8 mouse cellular contexts compared by ENCODE assay signal in genomic region chr11:120343519-120344309, GRCm38 (mm10). TPM values are rescaled to one million over a fixed set of nuclear protein-coding genes. Genes with fewer than 3 reads are reported as not detected.
DNase-seq lines count a peak whose midpoint lies in the region; ATAC-seq and TF ChIP-seq lines count a peak whose summit lies in the region.

No protein-coding gene starts in this region.

- DNase-seq in hindbrain, embryonic 10.5 days (ENCODE audit: low spot score), result peak; percentile 46
- no peak for DNase-seq in hindbrain, postnatal 0 days (ENCODE audit: low spot score)
- peak; percentile 49 for DNase-seq in MEL (ENCODE audit: low read depth, low spot score)
- DNase-seq in forelimb bud, embryonic 11.5 days (ENCODE audit: low read depth, low spot score), result peak; percentile 40
- peak; percentile 15 for DNase-seq in liver, postnatal 0 days
- no peak for DNase-seq in T-cell, adult 2 months (ENCODE audit: low spot score)
- DNase-seq in cerebellum, adult 9-11 months, result no peak

- no peak for TF ChIP-seq RAD21 in MEL (IDR thresholded peaks at IDR 0.05; ENCODE audit: low read depth, low read length)

- no peak overlapping the region for H3K4me3 ChIP-seq in hindbrain, embryonic 10.5 days
- H3K4me3 ChIP-seq in hindbrain, postnatal 0 days (ENCODE audit: low read length), result no peak overlapping the region
- no peak overlapping the region for H3K4me3 ChIP-seq in MEL (ENCODE audit: control insufficient read depth in 1 of 2, insufficient read depth in 1 of 2, low read depth in 2 of 2, low read length in 2 of 2)
- H3K4me3 ChIP-seq in liver, postnatal 0 days (ENCODE audit: low read depth, low read length), result no peak overlapping the region

- no peak for TF ChIP-seq POLR2A in MEL (IDR thresholded peaks at IDR 0.05; ENCODE audit: control insufficient read depth in 1 of 2, insufficient read depth in 1 of 2, low read depth in 1 of 2, low read length in 2 of 2, poor library complexity in 1 of 2)

- TF ChIP-seq CTCF in hindbrain, postnatal 0 days (IDR thresholded peaks at IDR 0.05; ENCODE audit: low read depth), result no peak
- TF ChIP-seq CTCF in MEL (IDR thresholded peaks at IDR 0.05 in 2 of 3, conservative IDR thresholded peaks at IDR 0.05 in 1 of 3; ENCODE audit: control insufficient read depth in 1 of 3, insufficient read depth in 1 of 3, low read depth in 2 of 3, low read length in 3 of 3, poor library complexity in 1 of 3, severe bottlenecking in 1 of 3), result no peak
- no peak for TF ChIP-seq CTCF in liver, postnatal 0 days (IDR thresholded peaks at IDR 0.05; ENCODE audit: low read depth)

- WGBS in hindbrain, embryonic 10.5 days, result 79% methylated on average over 5 of the region's 5 CpGs
- 75% methylated on average over 5 of the region's 5 CpGs for WGBS in hindbrain, postnatal 0 days
- 63% methylated on average over 5 of the region's 5 CpGs for WGBS in liver, postnatal 0 days (ENCODE audit: insufficient replicate concordance)

- H3K4me2 ChIP-seq in hindbrain, postnatal 0 days (ENCODE audit: low read depth, low read length), result no peak overlapping the region; the same call in 1 of the 2 replicates
- H3K4me2 ChIP-seq in liver, postnatal 0 days (ENCODE audit: low read depth, low read length), result no peak overlapping the region

- H3K27me3 ChIP-seq in hindbrain, embryonic 10.5 days (ENCODE audit: insufficient read depth, poor library complexity, severe bottlenecking), result no peaks in the 10 kb centered on the region
- H3K27me3 ChIP-seq in hindbrain, postnatal 0 days (ENCODE audit: insufficient read depth, low read length), result no peaks in the 10 kb centered on the region
- no peaks in the 10 kb centered on the region for H3K27me3 ChIP-seq in MEL (ENCODE audit: control insufficient read depth in 1 of 2, insufficient read depth in 2 of 2, low read length in 2 of 2)
- no peaks in the 10 kb centered on the region for H3K27me3 ChIP-seq in liver, postnatal 0 days (ENCODE audit: insufficient read depth, low read length)

- 0 out of 2 replicates have a peak, but pooled peaks cover 3% of the 10 kb centered on the region for H3K9me3 ChIP-seq in hindbrain, embryonic 10.5 days
- H3K9me3 ChIP-seq in hindbrain, postnatal 0 days (ENCODE audit: low read length), result no peaks in the 10 kb centered on the region
- H3K9me3 ChIP-seq in MEL (replicated peaks; ENCODE audit: insufficient read depth, low read length), result no peaks in the 10 kb centered on the region
- no peaks in the 10 kb centered on the region for H3K9me3 ChIP-seq in liver, postnatal 0 days (ENCODE audit: low read length)

- no peak overlapping the region for H3K27ac ChIP-seq in hindbrain, embryonic 10.5 days
- H3K27ac ChIP-seq in hindbrain, postnatal 0 days, result no peak overlapping the region
- no peak overlapping the region for H3K27ac ChIP-seq in MEL (ENCODE audit: control insufficient read depth, low read depth, low read length)
- no peak overlapping the region for H3K27ac ChIP-seq in liver, postnatal 0 days (ENCODE audit: low read depth)

- peaks cover 16% of the 10 kb centered on the region for H3K79me2 ChIP-seq in MEL (ENCODE audit: control insufficient read depth, insufficient read depth, low read length, poor library complexity)

- H3K36me3 ChIP-seq in hindbrain, embryonic 10.5 days, result peaks cover 26% of the 10 kb centered on the region
- peaks cover 14% of the 10 kb centered on the region for H3K36me3 ChIP-seq in hindbrain, postnatal 0 days (ENCODE audit: insufficient read depth, low read length)
- H3K36me3 ChIP-seq in MEL (ENCODE audit: control insufficient read depth in 1 of 2, insufficient read depth in 2 of 2, low read length in 2 of 2), result peaks cover 0 to 6% of the 10 kb centered on the region in 2 experiments; a peak in 2 of 4 replicates
- H3K36me3 ChIP-seq in liver, postnatal 0 days (replicated peaks; ENCODE audit: insufficient read depth, low read length), result peaks cover 10% of the 10 kb centered on the region

- H3K9ac ChIP-seq in hindbrain, postnatal 0 days (replicated peaks; ENCODE audit: low read length), result no peak overlapping the region
- no peak overlapping the region for H3K9ac ChIP-seq in MEL (ENCODE audit: control insufficient read depth, low read depth, low read length, poor library complexity, severe bottlenecking)
- H3K9ac ChIP-seq in liver, postnatal 0 days (replicated peaks), result no peak overlapping the region

- no peak for ATAC-seq in hindbrain, postnatal 0 days
- no peak for ATAC-seq in liver, postnatal 0 days
- no peak for ATAC-seq in erythroblast, adult 5-6 weeks (replicated peaks; ENCODE audit: low FRiP score, poor library complexity, severe bottlenecking)

- TF ChIP-seq EP300 in MEL (IDR thresholded peaks at IDR 0.05; ENCODE audit: low read depth in 1 of 2, low read length in 2 of 2), result no peak
- no peak for TF ChIP-seq EP300 in liver, postnatal 0 days (IDR thresholded peaks at IDR 0.05; ENCODE audit: low read depth)

- H3K4me1 ChIP-seq in hindbrain, embryonic 10.5 days (replicated peaks), result peaks cover 13% of the 10 kb centered on the region
- H3K4me1 ChIP-seq in hindbrain, postnatal 0 days (ENCODE audit: insufficient read depth, low read length), result peaks cover 7% of the 10 kb centered on the region
- H3K4me1 ChIP-seq in MEL (ENCODE audit: control insufficient read depth in 1 of 2, insufficient read depth in 2 of 2, low read length in 2 of 2), result peaks cover 3 to 12% of the 10 kb centered on the region in 2 experiments; a peak in 3 of 4 replicates
- peaks cover 7% of the 10 kb centered on the region for H3K4me1 ChIP-seq in liver, postnatal 0 days (ENCODE audit: insufficient read depth)

TF ChIP-seq in MEL, 35 proteins besides CTCF, POLR2A, EP300 and RAD21 (continues in another document):
- TF ChIP-seq MYC (IDR thresholded peaks at IDR 0.05; ENCODE audit: low read depth, low read length) (no peak), SIN3A (IDR thresholded peaks at IDR 0.05; ENCODE audit: low read length) (no peak), MYB (IDR thresholded peaks at IDR 0.05; ENCODE audit: low read depth, low read length) (no peak), NELFE (IDR thresholded peaks at IDR 0.05; ENCODE audit: low read depth, low read length) (no peak), ZC3H11A (IDR thresholded peaks at IDR 0.05; ENCODE audit: low read depth, low read length) (no peak), GATA1 (IDR thresholded peaks at IDR 0.05; ENCODE audit: low read depth, low read length) (no peak), POLR2AphosphoS2 (IDR thresholded peaks at IDR 0.05; ENCODE audit: low read length) (no peak), RCOR1 (IDR thresholded peaks at IDR 0.05; ENCODE audit: low read depth, low read length) (no peak), JUND (IDR thresholded peaks at IDR 0.05; ENCODE audit: low read depth, low read length) (no peak), HCFC1 (IDR thresholded peaks at IDR 0.05; ENCODE audit: low read depth, low read length) (no peak), ZMIZ1 (IDR thresholded peaks at IDR 0.05; ENCODE audit: low read depth, low read length) (no peak), KAT2A (conservative IDR thresholded peaks at IDR 0.05; ENCODE audit: low read depth, low read length) (no peak), TCF12 (IDR thresholded peaks at IDR 0.05; ENCODE audit: low read depth, low read length) (no peak), MEF2A (IDR thresholded peaks at IDR 0.05; ENCODE audit: extremely low read depth, insufficient replicate concordance, low read depth, low read length, poor library complexity, severe bottlenecking) (no peak), USF2 (IDR thresholded peaks at IDR 0.05; ENCODE audit: borderline replicate concordance in 1 of 2, insufficient read depth in 1 of 2, low read depth in 1 of 2, low read length in 2 of 2) (no peak), CHD1 (IDR thresholded peaks at IDR 0.05; ENCODE audit: low read depth, low read length) (no peak), USF1 (IDR thresholded peaks at IDR 0.05; ENCODE audit: low read depth, low read length) (no peak), ELF1 (IDR thresholded peaks at IDR 0.05; ENCODE audit: low read depth, low read length) (no peak)

RNA-seq across cellular contexts. Expression of gene Actg1, which starts 4.6 kb away (rescaled TPM):
- polyA plus RNA-seq in hindbrain, embryonic 10.5 days (2016; fragmentation: Nextera tagmentation; extraction: Ambion mirVana), result 3,119 and 3,536 TPM in 2 replicates
- 2,410 and 2,568 TPM in 2 replicates for total RNA-seq in hindbrain, postnatal 0 days (2014; rRNA removed)
- 3,348 and 3,639 TPM in 2 replicates for polyA plus RNA-seq in hindbrain, postnatal 0 days (2015; fragmentation: Nextera tagmentation; extraction: Ambion mirVana)
- 1,328 and 1,871 TPM in 2 replicates for total RNA-seq in MEL (2012; rRNA removed)
- polyA plus RNA-seq in MEL (2012; ENCODE audit: insufficient read depth in 1 of 2, insufficient read length in 2 of 2, low read depth in 1 of 2, low replicate concordance in 2 of 2, missing spikeins in 1 of 2), result 1,000 to 10,000 TPM in 1 of 2 experiments, 100 to 1,000 TPM in 1; 899 to 1,784 TPM
- polyA plus RNA-seq in liver, postnatal 0 days (2015; fragmentation: Nextera tagmentation; extraction: Ambion mirVana), result 463 and 498 TPM in 2 replicates
- total RNA-seq in erythroblast, adult 5-6 weeks (2015; ENCODE audit: low replicate concordance), result 637 and 655 TPM in 2 replicates
- total RNA-seq in erythroblast, adult 5-6 weeks (2017; ENCODE audit: low replicate concordance), result 301 and 341 TPM in 2 replicates

RNA-seq across cellular contexts. Expression of gene Fscn2, which starts 17.6 kb away (rescaled TPM):
- polyA plus RNA-seq in hindbrain, embryonic 10.5 days (2016; fragmentation: Nextera tagmentation; extraction: Ambion mirVana), result 0.50 and 0.77 TPM in 2 replicates
- total RNA-seq in hindbrain, postnatal 0 days (2014; rRNA removed), result 3.0 and 9.0 TPM in 2 replicates
- 1.5 and 1.9 TPM in 2 replicates for polyA plus RNA-seq in hindbrain, postnatal 0 days (2015; fragmentation: Nextera tagmentation; extraction: Ambion mirVana)
- 0.29 and 0.62 TPM in 2 replicates for total RNA-seq in MEL (2012; rRNA removed)
- polyA plus RNA-seq in MEL (2012; ENCODE audit: insufficient read depth in 1 of 2, insufficient read length in 2 of 2, low read depth in 1 of 2, low replicate concordance in 2 of 2, missing spikeins in 1 of 2), result under 1 TPM in 1 of 2 experiments, not detected in 1; 0.61 TPM
- polyA plus RNA-seq in liver, postnatal 0 days (2015; fragmentation: Nextera tagmentation; extraction: Ambion mirVana), result not detected in 2 replicates
- total RNA-seq in erythroblast, adult 5-6 weeks (2015; ENCODE audit: low replicate concordance), result not detected in 2 replicates
- not detected in 2 replicates for total RNA-seq in erythroblast, adult 5-6 weeks (2017; ENCODE audit: low replicate concordance)

RNA-seq across cellular contexts. Expression of gene Faap100, which starts 34.9 kb away (rescaled TPM):
- 38.0 and 45.9 TPM in 2 replicates for polyA plus RNA-seq in hindbrain, embryonic 10.5 days (2016; fragmentation: Nextera tagmentation; extraction: Ambion mirVana)
- 175 and 178 TPM in 2 replicates for total RNA-seq in hindbrain, postnatal 0 days (2014; rRNA removed)
- polyA plus RNA-seq in hindbrain, postnatal 0 days (2015; fragmentation: Nextera tagmentation; extraction: Ambion mirVana), result 74.6 and 76.4 TPM in 2 replicates
- total RNA-seq in MEL (2012; rRNA removed), result 34.9 and 45.7 TPM in 2 replicates
- 10 to 100 TPM in 1 of 2 experiments, not detected in 1; 27.1 TPM for polyA plus RNA-seq in MEL (2012; ENCODE audit: insufficient read depth in 1 of 2, insufficient read length in 2 of 2, low read depth in 1 of 2, low replicate concordance in 2 of 2, missing spikeins in 1 of 2)
- 5.5 and 5.8 TPM in 2 replicates for polyA plus RNA-seq in liver, postnatal 0 days (2015; fragmentation: Nextera tagmentation; extraction: Ambion mirVana)
- total RNA-seq in erythroblast, adult 5-6 weeks (2015; ENCODE audit: low replicate concordance), result 0.96 and 3.6 TPM in 2 replicates
- total RNA-seq in erythroblast, adult 5-6 weeks (2017; ENCODE audit: low replicate concordance), result 1.4 and 2.9 TPM in 2 replicates

Comparison
In these comparisons a context has a peak if more than half of its experiments do, and no peak if none do; other contexts are left out.
1. DNase-seq: peak in hindbrain, embryonic 10.5 days (single experiment), MEL (single experiment), forelimb bud, embryonic 11.5 days (single experiment) and liver, postnatal 0 days (single experiment); none in hindbrain, postnatal 0 days (single experiment), T-cell, adult 2 months (single experiment) and cerebellum, adult 9-11 months (single experiment).